Mouse (Mus musculus): ENCODE measurements around the gene Nfya. TPM values are rescaled to one million over a fixed set of nuclear protein-coding genes. Genes with fewer than 3 reads are reported as not detected.
"Not testable (repeated sequence)": the region's sequence is repeated elsewhere in the genome, so short reads cannot be mapped to it uniquely, and the experiment has no call there.

The Nfya gene
- total RNA-seq, 2 experiments from 2014 or later = 30.3 to 42.0 TPM

- no peak for DNase-seq (ENCODE audit: low spot score in 2 of 2)
Observed at GRCm38 (mm10) chr17:48403848-48404247, 5.9 kb downstream of the Nfya start.

GRCm38 (mm10) chr17:48402751-48403150 lies 7.0 kb downstream of the Nfya start:
- DNase-seq (ENCODE audit: low spot score in 2 of 2) = no peak

DNA sequence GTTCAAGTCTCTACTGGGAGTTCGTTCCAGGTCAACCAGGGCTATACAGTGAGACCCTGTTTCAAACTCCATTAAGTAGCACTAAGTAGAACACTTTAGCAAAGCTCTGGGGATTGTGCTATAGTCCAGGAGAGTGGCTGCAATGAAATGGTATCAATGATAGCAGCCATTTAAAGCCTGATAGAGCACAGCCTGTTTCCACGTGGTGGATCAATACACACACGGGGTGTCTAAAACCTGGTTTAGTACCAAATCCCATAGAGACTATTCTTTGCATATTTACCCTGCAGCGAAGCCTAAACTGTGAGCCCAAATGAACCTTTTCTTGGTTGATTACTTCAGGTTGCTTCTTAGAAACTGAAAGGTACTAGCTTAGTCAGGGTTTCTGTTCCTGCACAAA lies 8.0 kb downstream of the Nfya start:
- DNase-seq (ENCODE audit: low spot score in 2 of 2) = no peak

GRCm38 (mm10) chr17:48392616-48393015 lies 17.1 kb downstream of the Nfya start:
- DNase-seq (ENCODE audit: low spot score in 2 of 2) = peak in 1 of 2 experiments; percentile 39

GRCm38 (mm10) chr17:48391446-48391845 lies 18.3 kb downstream of the Nfya start:
- DNase-seq (ENCODE audit: low spot score in 2 of 2) = no peak

- DNase-seq (ENCODE audit: low spot score in 2 of 2) = no peak
Observed at GRCm38 (mm10) chr17:48389442-48389841, 20.3 kb downstream of the Nfya start.

GRCm38 (mm10) chr17:48388666-48389065 lies 21.0 kb downstream of the Nfya start:
- DNase-seq (ENCODE audit: low spot score in 2 of 2) = no peak

- no peak for DNase-seq (ENCODE audit: low spot score in 2 of 2)
Observed at GRCm38 (mm10) chr17:48385786-48386461, 23.8 kb downstream of the Nfya start.

- DNase-seq (ENCODE audit: low spot score in 2 of 2) = no peak
Observed at GRCm38 (mm10) chr17:48379050-48379449, 30.7 kb downstream of the Nfya start.

- no peak for DNase-seq (ENCODE audit: low spot score in 2 of 2)
Observed at GRCm38 (mm10) chr17:48376102-48376501, 33.6 kb downstream of the Nfya start.

DNA sequence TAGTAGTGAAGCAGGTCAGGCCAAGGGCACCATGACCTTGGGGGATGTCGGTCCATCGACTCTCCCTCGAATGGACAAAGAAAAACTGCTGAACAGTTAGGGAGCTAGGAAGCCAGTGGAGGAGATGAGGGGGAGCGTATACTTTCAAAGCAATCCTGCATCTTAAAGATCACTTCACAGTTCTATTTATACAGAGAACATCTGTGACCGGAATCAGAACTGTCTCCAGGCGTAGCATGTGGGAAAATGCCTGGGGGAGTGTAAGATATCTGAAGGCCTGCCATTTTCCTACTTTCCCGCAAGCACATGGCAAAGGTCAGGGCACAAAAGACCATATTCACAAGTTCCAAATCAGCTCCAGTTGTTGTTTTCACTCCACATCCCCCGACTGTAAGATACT lies 36.7 kb downstream of the Nfya start:
- no peak for DNase-seq (ENCODE audit: low spot score in 2 of 2)

DNA sequence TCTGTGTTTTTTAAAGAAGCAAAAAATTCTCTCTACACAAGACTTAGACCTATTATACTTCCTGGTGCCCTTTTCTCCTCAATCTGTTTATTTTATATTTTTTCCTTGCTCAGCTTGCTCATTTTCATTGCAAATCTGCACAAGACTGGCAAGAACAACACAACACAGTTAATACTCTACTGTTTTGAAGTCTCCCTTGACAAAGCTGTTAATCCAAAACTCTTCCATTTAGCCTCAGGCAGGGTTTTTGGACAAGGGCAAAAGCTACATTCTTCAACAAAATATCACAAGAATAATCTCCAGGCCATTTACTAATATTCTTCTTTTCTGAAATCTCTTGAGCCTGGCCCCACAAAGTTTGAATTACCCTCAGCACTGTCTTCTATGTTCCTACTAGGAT lies 38.1 kb downstream of the Nfya start:
- DNase-seq (ENCODE audit: low spot score in 2 of 2) = no peak

DNA sequence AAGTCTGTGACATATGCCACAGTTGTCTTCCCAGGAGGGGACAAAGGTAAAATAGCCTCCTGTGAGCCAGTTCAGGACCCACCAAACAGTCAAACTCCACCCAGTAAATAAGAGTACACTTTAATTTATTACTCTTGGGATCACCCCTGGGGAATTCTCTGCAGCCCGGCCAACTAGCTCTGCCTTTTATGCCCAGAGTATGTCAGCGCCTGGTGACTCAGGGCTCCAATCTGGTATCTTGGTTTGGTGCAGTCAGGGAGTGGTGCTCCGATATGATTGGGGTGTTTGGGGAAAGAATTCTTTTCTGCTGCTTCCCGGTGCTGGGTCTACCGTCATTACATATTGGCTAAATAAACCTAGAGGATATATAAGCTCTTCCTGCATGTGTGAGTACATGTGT lies 42.9 kb downstream of the Nfya start:
- no peak for DNase-seq (ENCODE audit: low spot score in 2 of 2)

- no peak for DNase-seq (ENCODE audit: low spot score in 2 of 2)
Observed at GRCm38 (mm10) chr17:48365511-48366155, 44.1 kb downstream of the Nfya start.

DNA sequence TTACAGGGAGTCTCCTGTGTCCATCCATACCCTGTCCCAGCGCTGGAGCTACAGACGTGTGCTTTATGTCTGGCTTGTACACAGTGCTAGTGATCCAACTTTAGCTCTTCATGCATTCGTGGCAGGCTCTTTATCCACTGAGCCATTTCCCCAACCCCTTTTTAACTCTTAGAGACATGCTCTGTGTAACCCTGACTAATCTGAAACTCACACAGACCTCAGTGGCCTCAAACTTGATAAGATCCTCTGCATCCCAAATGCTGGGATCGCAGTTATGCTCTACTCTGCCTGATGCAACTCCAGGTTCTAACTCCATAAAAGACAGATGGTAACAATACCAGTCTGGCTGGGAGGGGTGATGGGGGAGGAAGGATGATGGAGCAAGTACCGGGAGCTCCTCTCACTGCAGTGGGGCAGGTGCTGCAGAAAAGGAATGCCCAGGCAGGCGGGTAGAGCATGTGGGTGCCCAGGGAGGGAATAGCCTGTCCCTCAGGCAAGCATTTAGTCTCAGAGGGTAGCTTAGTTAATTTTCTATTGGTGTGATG lies 46.2 kb downstream of the Nfya start:
- no peak for DNase-seq (ENCODE audit: low spot score in 2 of 2)

DNA sequence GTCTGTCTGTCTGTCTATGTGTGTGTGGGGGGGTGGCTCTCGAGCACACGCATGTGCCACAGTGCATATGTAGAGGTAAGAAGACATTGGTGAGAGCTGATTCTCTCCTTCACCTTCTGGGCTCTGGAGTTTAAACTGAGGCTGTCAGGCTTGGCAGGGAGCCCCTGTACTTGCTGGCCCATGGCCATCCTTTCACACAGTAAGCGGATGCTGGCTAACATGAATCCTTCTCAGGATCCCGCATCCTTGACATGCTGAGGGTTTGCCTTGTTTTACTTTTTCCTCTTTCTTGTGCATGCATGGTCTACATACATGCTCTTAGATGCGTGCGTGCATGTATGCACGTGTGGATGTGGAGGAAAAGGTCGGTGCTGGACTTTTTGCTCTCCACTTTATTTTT lies 46.7 kb downstream of the Nfya start:
- DNase-seq (ENCODE audit: low spot score in 2 of 2) = peak; percentile 26 to 29

- no peak for DNase-seq (ENCODE audit: low spot score in 2 of 2)
Observed at GRCm38 (mm10) chr17:48362346-48362745, 47.4 kb downstream of the Nfya start.

- DNase-seq (ENCODE audit: low spot score in 2 of 2) = no peak
Observed at GRCm38 (mm10) chr17:48360462-48360861, 49.2 kb downstream of the Nfya start.

DNA sequence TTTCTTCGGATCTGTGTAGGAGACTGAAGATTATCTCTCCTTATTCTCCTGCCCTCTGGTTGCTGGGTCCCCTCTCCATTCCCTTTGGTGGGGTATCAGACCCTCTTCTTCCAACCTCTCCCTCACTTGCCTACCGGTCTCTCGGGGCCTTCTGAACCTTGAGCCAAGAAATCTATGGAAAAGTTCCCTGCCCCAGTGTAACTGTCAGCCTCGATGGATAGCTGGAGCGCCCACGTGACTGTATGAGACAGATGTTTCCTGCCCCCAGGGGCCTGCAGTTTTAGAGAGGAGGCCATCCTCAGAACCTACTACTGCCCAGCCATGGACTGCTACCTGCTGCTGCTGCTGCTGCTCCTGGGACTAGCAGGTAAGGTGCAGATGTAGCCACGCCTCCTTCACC lies 50.1 kb downstream of the Nfya start, which contains the start of gene Treml1:
TSS of gene Treml1 (plus strand) at position 301 of the 400 bp plus-strand sequence.
- no peak for DNase-seq (ENCODE audit: low spot score in 2 of 2)

DNA sequence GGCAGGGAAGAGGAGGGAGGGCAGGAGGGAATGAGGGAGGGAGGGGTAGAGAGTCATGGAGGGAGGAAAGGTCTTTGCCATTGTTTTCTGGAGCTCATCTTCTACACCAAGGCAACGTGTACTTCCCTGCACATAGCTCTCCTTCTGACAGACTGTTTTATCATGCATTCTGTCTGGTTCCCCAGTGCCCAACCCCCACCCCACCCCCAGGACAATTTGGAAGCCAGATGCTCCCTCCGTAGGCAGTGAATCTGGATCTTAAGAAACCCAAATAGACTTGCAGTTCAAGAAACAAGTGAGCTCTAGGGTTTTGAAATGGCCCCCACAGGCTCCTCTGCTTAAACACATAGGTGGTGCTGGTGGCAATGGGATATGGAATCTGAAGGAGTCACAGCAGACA lies 51.8 kb downstream of the Nfya start:
- DNase-seq (ENCODE audit: low spot score in 2 of 2) = no peak

- no peak for DNase-seq (ENCODE audit: low spot score in 2 of 2)
Observed at GRCm38 (mm10) chr17:48355822-48356221, 53.9 kb downstream of the Nfya start.

- DNase-seq (ENCODE audit: low spot score in 2 of 2) = not testable (repeated sequence)
Observed at GRCm38 (mm10) chr17:48352976-48353375, 56.7 kb downstream of the Nfya start.
